In the genomic region with DNA sequence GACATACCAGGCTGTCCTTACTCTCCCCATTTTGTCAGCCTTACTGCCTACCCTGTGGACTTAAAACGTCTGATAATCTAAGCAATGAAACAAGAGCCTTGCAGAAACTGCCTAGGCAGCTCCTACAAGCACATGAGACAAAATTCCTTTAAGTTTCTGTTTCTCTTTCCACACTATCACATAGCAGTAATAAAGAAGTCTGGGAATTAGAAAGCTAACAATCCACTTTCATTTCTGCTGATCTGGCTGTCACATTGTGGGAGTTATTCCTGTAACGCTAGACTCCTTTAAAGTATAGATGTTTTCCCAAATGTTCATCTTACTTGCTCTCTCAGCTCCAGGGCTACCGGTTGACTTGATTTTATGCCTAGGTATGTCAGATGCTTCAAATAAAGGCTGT, we compare ENCODE assay signal across 12 mouse cellular contexts. TPM values are rescaled to one million over a fixed set of nuclear protein-coding genes. Genes with fewer than 3 reads are reported as not detected.
A peak's percentile ranks its signal among the peaks of the same experiment; 100 is the strongest.
DNase-seq lines count a peak whose midpoint lies in the region; ATAC-seq and TF ChIP-seq lines count a peak whose summit lies in the region.
"Had no signal": no experiment of that assay in that cellular context is flagged by ENCODE, and none has a peak within 500 bp of the region (broad histone marks: within the 10 kb centered on the region; RNA-seq: fewer than 3 reads in every experiment).

No protein-coding gene starts in this region.

- H3K36me3 ChIP-seq in kidney, adult 2 months (ENCODE audit: control insufficient read depth, insufficient read depth, low read length) = no peaks in the 10 kb centered on the region; the same call in 1 of the 2 replicates
- H3K36me3 ChIP-seq in midbrain, embryonic 15.5 days (replicated peaks) = no peaks in the 10 kb centered on the region
- no peaks in the 10 kb centered on the region for H3K36me3 ChIP-seq in midbrain, embryonic 13.5 days
- no peaks in the 10 kb centered on the region for H3K36me3 ChIP-seq in heart, embryonic 16.5 days (ENCODE audit: control insufficient read depth, insufficient read depth)
- no peaks in the 10 kb centered on the region for H3K36me3 ChIP-seq in small intestine, adult 2 months (ENCODE audit: control insufficient read depth, insufficient read depth, low read length)
- H3K36me3 ChIP-seq: liver, embryonic 15.5 days had no signal

- no peaks in the 10 kb centered on the region for H3K27me3 ChIP-seq in kidney, adult 2 months (replicated peaks; ENCODE audit: control insufficient read depth, insufficient read depth, low read length)
- no peaks in the 10 kb centered on the region for H3K27me3 ChIP-seq in midbrain, embryonic 15.5 days (replicated peaks)
- no peaks in the 10 kb centered on the region for H3K27me3 ChIP-seq in midbrain, embryonic 13.5 days
- no peaks in the 10 kb centered on the region for H3K27me3 ChIP-seq in heart, embryonic 16.5 days (ENCODE audit: control insufficient read depth, insufficient read depth, low read length)
- H3K27me3 ChIP-seq in small intestine, adult 2 months (ENCODE audit: control insufficient read depth, insufficient read depth, low read length) = no peaks in the 10 kb centered on the region
- H3K27me3 ChIP-seq: liver, embryonic 15.5 days had no signal

- H3K9ac ChIP-seq in midbrain, embryonic 15.5 days = no peak overlapping the region
- no peak overlapping the region for H3K9ac ChIP-seq in midbrain, embryonic 13.5 days (replicated peaks)
- H3K9ac ChIP-seq in heart, embryonic 16.5 days (ENCODE audit: low read length) = 0 out of 2 replicates have a peak overlapping the region, but pooled peaks have one; percentile 12
- H3K9ac ChIP-seq: liver, embryonic 15.5 days had no signal

- peaks cover 6% of the 10 kb centered on the region; the same call in 1 of the 2 replicates for H3K4me1 ChIP-seq in kidney, adult 2 months (ENCODE audit: control insufficient read depth, insufficient read depth, low read length)
- peaks cover 7% of the 10 kb centered on the region for H3K4me1 ChIP-seq in midbrain, embryonic 15.5 days
- H3K4me1 ChIP-seq in midbrain, embryonic 13.5 days (replicated peaks) = no peaks in the 10 kb centered on the region; the same call in 1 of the 2 replicates
- peaks cover 14% of the 10 kb centered on the region for H3K4me1 ChIP-seq in heart, embryonic 16.5 days (ENCODE audit: control insufficient read depth, insufficient read depth, low read length)
- H3K4me1 ChIP-seq in small intestine, adult 2 months (ENCODE audit: control insufficient read depth, insufficient read depth, insufficient read length, low read length) = peaks cover 22% of the 10 kb centered on the region; the same call in 1 of the 2 replicates

- H3K9me3 ChIP-seq in midbrain, embryonic 15.5 days = no peaks in the 10 kb centered on the region
- no peaks in the 10 kb centered on the region for H3K9me3 ChIP-seq in midbrain, embryonic 13.5 days
- no peaks in the 10 kb centered on the region for H3K9me3 ChIP-seq in heart, embryonic 16.5 days (replicated peaks; ENCODE audit: control insufficient read depth, low read length)
- H3K9me3 ChIP-seq: liver, embryonic 15.5 days had no signal

- TF ChIP-seq CTCF in kidney, adult 2 months (conservative IDR thresholded peaks at IDR 0.05; ENCODE audit: insufficient read depth, insufficient read length, low read depth, low read length) = no peak
- TF ChIP-seq CTCF in small intestine, adult 2 months (IDR thresholded peaks at IDR 0.05; ENCODE audit: extremely low read depth, insufficient read length, insufficient replicate concordance, low read depth, low read length) = no peak

- no peak for ATAC-seq in midbrain, embryonic 15.5 days (replicated peaks)
- no peak for ATAC-seq in midbrain, embryonic 13.5 days
- ATAC-seq in heart, embryonic 16.5 days (replicated peaks; ENCODE audit: extremely low read depth, insufficient read depth, low FRiP score) = no peak
- ATAC-seq in CD4-positive, CD25-positive, alpha-beta regulatory T cell, adult 4 months = no peak
- ATAC-seq: activated CD4-positive, CD25-positive, alpha-beta regulatory T cell, adult 4 months; forebrain, embryonic 16.5 days had no signal

- no peak overlapping the region for H3K4me2 ChIP-seq in midbrain, embryonic 15.5 days
- H3K4me2 ChIP-seq in midbrain, embryonic 13.5 days (replicated peaks) = no peak overlapping the region
- peak overlapping the region; percentile 49 for H3K4me2 ChIP-seq in heart, embryonic 16.5 days (ENCODE audit: low read depth, low read length)
- H3K4me2 ChIP-seq: liver, embryonic 15.5 days had no signal

- DNase-seq in kidney, adult 2 months = peak; percentile 30
- DNase-seq in kidney, adult 8-10 months = no peak
- DNase-seq: embryo, embryonic 11 days; right cerebral cortex, postnatal 14 days had no signal

- peak overlapping the region; percentile 95 for H3K27ac ChIP-seq in kidney, adult 2 months (ENCODE audit: insufficient read depth, low read depth, low read length)
- 0 out of 2 replicates have a peak overlapping the region, but pooled peaks have one; percentile 15 for H3K27ac ChIP-seq in midbrain, embryonic 15.5 days
- H3K27ac ChIP-seq in midbrain, embryonic 13.5 days = no peak overlapping the region
- H3K27ac ChIP-seq in heart, embryonic 16.5 days (ENCODE audit: low read length) = peak overlapping the region; percentile 85
- H3K27ac ChIP-seq in small intestine, adult 2 months (ENCODE audit: insufficient read depth, low read depth, low read length) = peak overlapping the region; percentile 91
- H3K27ac ChIP-seq: liver, embryonic 15.5 days had no signal

- TF ChIP-seq POLR2A in kidney, adult 2 months (IDR thresholded peaks at IDR 0.05; ENCODE audit: low read depth, low read length) = no peak
- no peak for TF ChIP-seq POLR2A in small intestine, adult 2 months (IDR thresholded peaks at IDR 0.05; ENCODE audit: low read depth, low read length)

- H3K4me3 ChIP-seq in kidney, adult 2 months (ENCODE audit: insufficient read depth, low read depth, low read length) = peak overlapping the region; percentile 26; the same call in 1 of the 2 replicates
- H3K4me3 ChIP-seq in midbrain, embryonic 15.5 days = no peak overlapping the region
- H3K4me3 ChIP-seq in midbrain, embryonic 13.5 days (replicated peaks) = no peak overlapping the region
- H3K4me3 ChIP-seq in heart, embryonic 16.5 days (ENCODE audit: low read length) = peak overlapping the region; percentile 21; the same call in 1 of the 2 replicates
- H3K4me3 ChIP-seq in small intestine, adult 2 months (ENCODE audit: low read depth, low read length) = no peak overlapping the region; the same call in 1 of the 2 replicates
- H3K4me3 ChIP-seq: liver, embryonic 15.5 days had no signal

- 34% methylated on average over 3 of the region's 3 CpGs for WGBS in kidney, adult 2 months
- 77% methylated on average over 3 of the region's 3 CpGs for WGBS in midbrain, embryonic 15.5 days
- 82% methylated on average over 3 of the region's 3 CpGs for WGBS in midbrain, embryonic 13.5 days
- WGBS in heart, embryonic 16.5 days = 48% methylated on average over 3 of the region's 3 CpGs
- WGBS in small intestine, adult 2 months = 13% methylated on average over 3 of the region's 3 CpGs

RNA-seq across cellular contexts. Expression of a gene that starts 3.0 kb away (rescaled TPM):
- 3.4 and 4.0 TPM in 2 replicates for polyA plus RNA-seq in kidney, adult 2 months (2012; rRNA removed)
- 6.8 and 7.2 TPM in 2 replicates for polyA plus RNA-seq in midbrain, embryonic 15.5 days (2015; fragmentation: Nextera tagmentation; extraction: Ambion mirVana)
- polyA plus RNA-seq in midbrain, embryonic 13.5 days (2015; fragmentation: Nextera tagmentation; extraction: Ambion mirVana) = 3.3 and 5.4 TPM in 2 replicates
- 9.5 and 10.7 TPM in 2 replicates for polyA plus RNA-seq in heart, embryonic 16.5 days (2015; fragmentation: Nextera tagmentation; extraction: Ambion mirVana)
- polyA plus RNA-seq in small intestine, adult 2 months (2012; rRNA removed) = 0.08 and 0.25 TPM in 2 replicates
- polyA plus RNA-seq in CD4-positive, CD25-positive, alpha-beta regulatory T cell, adult 4 months (2017; shearing (Covaris generic)) = 10 to 100 TPM; 28.5 to 31.7 TPM

RNA-seq across cellular contexts. Expression of a gene that starts 26.2 kb away (rescaled TPM):
- 210 and 240 TPM in 2 replicates for polyA plus RNA-seq in kidney, adult 2 months (2012; rRNA removed)
- 22.8 and 24.0 TPM in 2 replicates for polyA plus RNA-seq in midbrain, embryonic 15.5 days (2015; fragmentation: Nextera tagmentation; extraction: Ambion mirVana)
- polyA plus RNA-seq in midbrain, embryonic 13.5 days (2015; fragmentation: Nextera tagmentation; extraction: Ambion mirVana) = 21.2 and 22.4 TPM in 2 replicates
- polyA plus RNA-seq in heart, embryonic 16.5 days (2015; fragmentation: Nextera tagmentation; extraction: Ambion mirVana) = 28.9 and 32.0 TPM in 2 replicates
- polyA plus RNA-seq in small intestine, adult 2 months (2012; rRNA removed) = 17.9 and 21.7 TPM in 2 replicates
- 100 to 1,000 TPM; 100 to 102 TPM for polyA plus RNA-seq in CD4-positive, CD25-positive, alpha-beta regulatory T cell, adult 4 months (2017; shearing (Covaris generic))

RNA-seq across cellular contexts. Expression of a gene that starts 29.8 kb away (rescaled TPM):
- 11.5 and 16.8 TPM in 2 replicates for polyA plus RNA-seq in kidney, adult 2 months (2012; rRNA removed)
- 1.9 and 3.5 TPM in 2 replicates for polyA plus RNA-seq in midbrain, embryonic 15.5 days (2015; fragmentation: Nextera tagmentation; extraction: Ambion mirVana)
- 0.61 and 0.92 TPM in 2 replicates for polyA plus RNA-seq in midbrain, embryonic 13.5 days (2015; fragmentation: Nextera tagmentation; extraction: Ambion mirVana)
- polyA plus RNA-seq in heart, embryonic 16.5 days (2015; fragmentation: Nextera tagmentation; extraction: Ambion mirVana) = 2.1 and 3.7 TPM in 2 replicates
- 0.38 and 2.7 TPM in 2 replicates for polyA plus RNA-seq in small intestine, adult 2 months (2012; rRNA removed)
- 10 to 100 TPM; 47.4 to 70.7 TPM for polyA plus RNA-seq in CD4-positive, CD25-positive, alpha-beta regulatory T cell, adult 4 months (2017; shearing (Covaris generic))

RNA-seq across cellular contexts. Expression of a gene that starts 48.2 kb away (rescaled TPM):
- 0.56 and 1.4 TPM in 2 replicates for polyA plus RNA-seq in kidney, adult 2 months (2012; rRNA removed)
- 0.97 and 1.0 TPM in 2 replicates for polyA plus RNA-seq in midbrain, embryonic 15.5 days (2015; fragmentation: Nextera tagmentation; extraction: Ambion mirVana)
- 0.35 and 0.48 TPM in 2 replicates for polyA plus RNA-seq in midbrain, embryonic 13.5 days (2015; fragmentation: Nextera tagmentation; extraction: Ambion mirVana)
- 2.5 and 3.2 TPM in 2 replicates for polyA plus RNA-seq in heart, embryonic 16.5 days (2015; fragmentation: Nextera tagmentation; extraction: Ambion mirVana)
- 6.3 and 8.4 TPM in 2 replicates for polyA plus RNA-seq in small intestine, adult 2 months (2012; rRNA removed)
- 100 to 1,000 TPM; 116 to 127 TPM for polyA plus RNA-seq in CD4-positive, CD25-positive, alpha-beta regulatory T cell, adult 4 months (2017; shearing (Covaris generic))

RNA-seq across cellular contexts. Expression of a gene that starts 54.2 kb away (rescaled TPM):
- 3.4 and 6.0 TPM in 2 replicates for polyA plus RNA-seq in kidney, adult 2 months (2012; rRNA removed)
- 0.26 and 0.37 TPM in 2 replicates for polyA plus RNA-seq in midbrain, embryonic 15.5 days (2015; fragmentation: Nextera tagmentation; extraction: Ambion mirVana)
- polyA plus RNA-seq in midbrain, embryonic 13.5 days (2015; fragmentation: Nextera tagmentation; extraction: Ambion mirVana) = 0.16 and 0.18 TPM in 2 replicates
- polyA plus RNA-seq in heart, embryonic 16.5 days (2015; fragmentation: Nextera tagmentation; extraction: Ambion mirVana) = 0.49 and 0.52 TPM in 2 replicates
- 0.20 and 0.90 TPM in 2 replicates for polyA plus RNA-seq in small intestine, adult 2 months (2012; rRNA removed)
- 10 to 100 TPM in 1 of 2 experiments, 1 to 10 TPM in 1; 9.3 to 14.8 TPM for polyA plus RNA-seq in CD4-positive, CD25-positive, alpha-beta regulatory T cell, adult 4 months (2017; shearing (Covaris generic))

Comparison
In these comparisons a context has a peak if more than half of its experiments do, and no peak if none do; other contexts are left out.
1. H3K4me3 ChIP-seq: peak in kidney, adult 2 months (single experiment) and heart, embryonic 16.5 days (single experiment); none in midbrain, embryonic 15.5 days (single experiment), midbrain, embryonic 13.5 days (single experiment) and small intestine, adult 2 months (single experiment).